Mouse (Mus musculus): ENCODE data around the gene Tex2.
A peak's percentile ranks its signal among the peaks of the same experiment; 100 is the strongest.

The Tex2 gene

GRCm38 (mm10) chr11:106543006-106543405 lies 70.2 kb downstream of the Tex2 start:
- no peak for DNase-seq (ENCODE audit: low spot score)

GRCm38 (mm10) chr11:106542385-106542784 lies 70.8 kb downstream of the Tex2 start:
- DNase-seq (ENCODE audit: low spot score), result no peak

- no peak for DNase-seq (ENCODE audit: low spot score)
These were observed 72.5 kb downstream of the Tex2 start for GRCm38 (mm10) chr11:106540506-106541268.

GRCm38 (mm10) chr11:106536253-106536912 lies 76.8 kb downstream of the Tex2 start:
- no peak for DNase-seq (ENCODE audit: low spot score)

GRCm38 (mm10) chr11:106535660-106536252 lies 77.5 kb downstream of the Tex2 start:
- DNase-seq (ENCODE audit: low spot score), result no peak

- DNase-seq (ENCODE audit: low spot score), result no peak
These were observed 80.9 kb downstream of the Tex2 start for GRCm38 (mm10) chr11:106532248-106532790.

GRCm38 (mm10) chr11:106529786-106530185 lies 83.4 kb downstream of the Tex2 start:
- DNase-seq (ENCODE audit: low spot score), result no peak

- DNase-seq (ENCODE audit: low spot score), result no peak
These were observed 84.1 kb downstream of the Tex2 start for GRCm38 (mm10) chr11:106529113-106529512.

GRCm38 (mm10) chr11:106527926-106528325 lies 85.3 kb downstream of the Tex2 start:
- DNase-seq (ENCODE audit: low spot score), result no peak

- no peak for DNase-seq (ENCODE audit: low spot score)
These were observed 85.9 kb downstream of the Tex2 start for GRCm38 (mm10) chr11:106527147-106527821.

- no peak for DNase-seq (ENCODE audit: low spot score)
These were observed 90.7 kb downstream of the Tex2 start for GRCm38 (mm10) chr11:106522538-106522937.

- no peak for DNase-seq (ENCODE audit: low spot score)
These were observed 91.6 kb downstream of the Tex2 start for GRCm38 (mm10) chr11:106521612-106522011.

GRCm38 (mm10) chr11:106520404-106520803 lies 92.8 kb downstream of the Tex2 start:
- no peak for DNase-seq (ENCODE audit: low spot score)

- DNase-seq (ENCODE audit: low spot score), result no peak
These were observed 93.7 kb downstream of the Tex2 start for GRCm38 (mm10) chr11:106519519-106519918.

- no peak for DNase-seq (ENCODE audit: low spot score)
These were observed 94.8 kb downstream of the Tex2 start for GRCm38 (mm10) chr11:106518391-106518790.

GRCm38 (mm10) chr11:106515079-106515745 lies 98.0 kb downstream of the Tex2 start:
- DNase-seq (ENCODE audit: low spot score), result no peak

- DNase-seq (ENCODE audit: low spot score), result no peak
These were observed 98.8 kb downstream of the Tex2 start for GRCm38 (mm10) chr11:106514446-106514845.

- peak; percentile 61 for DNase-seq (ENCODE audit: low spot score)
These were observed 100.1 kb downstream of the Tex2 start for GRCm38 (mm10) chr11:106513166-106513565.

GRCm38 (mm10) chr11:106512006-106512390 lies 101.2 kb downstream of the Tex2 start:
- no peak for DNase-seq (ENCODE audit: low spot score)

GRCm38 (mm10) chr11:106511236-106512005 lies 101.8 kb downstream of the Tex2 start:
- no peak for DNase-seq (ENCODE audit: low spot score)

- no peak for DNase-seq (ENCODE audit: low spot score)
These were observed 105.6 kb downstream of the Tex2 start for GRCm38 (mm10) chr11:106507638-106508037.
